Mouse (Mus musculus) B cell, adult 2 months (primary cell): ENCODE measurements around the gene Ascl1.

Experiments
- DNase-seq, 2 experiments: peaks; one replicate each; pipeline ENCODE4 v3.0.0; 2022

Ascl1 gene

GRCm38 (mm10) chr10:87493576-87493975 is at the start of gene Ascl1:
Gene Ascl1 (minus strand): TSS chr10:87493660.
- DNase-seq: no peak

DNA sequence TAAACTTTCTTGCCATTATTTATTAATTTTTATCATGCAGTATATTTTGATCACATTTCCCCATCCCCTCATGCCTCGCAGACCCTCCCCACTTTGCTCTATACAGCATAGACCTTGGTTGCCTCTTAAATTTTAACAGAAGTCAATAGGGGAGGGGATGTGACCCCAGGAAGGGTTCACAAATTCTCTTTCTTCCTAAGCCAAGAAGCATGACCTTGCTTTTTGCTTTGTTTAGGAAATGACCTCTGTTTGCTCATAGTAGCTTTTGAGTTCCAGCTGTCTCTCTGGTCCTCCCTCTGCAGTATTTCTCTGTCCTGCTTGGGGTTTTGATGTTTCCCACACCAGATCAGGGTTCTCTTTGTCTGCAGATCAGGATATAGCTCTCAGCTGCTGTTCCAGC is 40.7 kb upstream of the Ascl1 start:
- no peak for DNase-seq

DNA sequence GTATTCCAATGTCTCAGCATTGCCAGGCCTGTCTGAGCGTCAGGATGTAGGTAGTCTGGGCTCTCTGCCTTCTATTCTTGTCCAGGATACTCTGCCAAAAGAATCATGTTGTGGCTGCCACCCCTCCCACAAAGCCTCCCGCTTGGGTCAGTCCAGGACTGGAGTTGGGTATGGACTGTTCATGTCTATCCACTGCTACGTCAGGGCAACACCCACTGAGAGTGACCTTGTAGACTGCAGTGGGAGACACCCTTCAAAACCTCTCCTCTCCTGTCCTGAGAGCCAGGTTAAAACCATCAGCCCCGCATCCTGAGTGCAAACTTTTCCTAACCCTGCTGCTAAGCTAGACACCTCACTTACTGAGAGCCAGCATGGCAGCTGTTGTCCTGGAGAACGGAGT is 28.2 kb upstream of the Ascl1 start, which contains the start of gene Pah:
Gene Pah, plus strand, starts transcription at position 150 of the 400 bp plus-strand sequence.
- no peak for DNase-seq

DNA sequence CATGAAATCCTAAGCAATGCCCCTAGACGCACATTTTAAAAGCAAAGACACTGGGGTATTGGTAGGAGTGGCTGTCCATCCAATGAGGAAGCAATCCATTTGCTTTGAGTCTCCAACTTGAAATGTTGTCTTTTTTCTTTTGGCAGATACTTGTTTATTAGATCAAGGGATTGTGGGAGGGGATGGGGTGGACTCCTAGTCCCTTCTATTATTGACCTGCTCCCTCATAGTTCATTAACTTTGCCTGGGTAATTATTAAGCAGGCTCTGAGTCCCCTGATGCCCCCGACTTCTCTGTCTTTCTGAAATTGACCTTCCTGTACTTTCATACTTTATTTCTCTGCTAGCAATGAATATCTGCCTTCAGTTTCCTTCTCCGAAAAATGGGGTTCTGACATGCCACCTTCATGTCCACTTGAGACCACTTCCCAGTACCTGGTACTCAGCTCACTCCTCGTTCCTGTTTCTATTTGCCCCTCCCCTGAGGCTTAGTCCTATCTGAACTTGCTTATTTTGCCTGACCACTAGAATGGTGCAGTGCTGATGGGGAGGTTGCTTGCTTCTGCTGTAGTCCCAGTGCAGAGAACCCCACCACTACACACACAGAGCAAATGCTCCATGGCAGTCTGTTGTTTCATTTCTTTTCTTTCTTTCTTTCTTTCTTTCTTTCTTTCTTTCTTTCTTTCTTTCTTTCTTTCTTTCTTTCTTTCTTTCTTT is 27.1 kb upstream of the Ascl1 start:
- DNase-seq: no peak

DNA sequence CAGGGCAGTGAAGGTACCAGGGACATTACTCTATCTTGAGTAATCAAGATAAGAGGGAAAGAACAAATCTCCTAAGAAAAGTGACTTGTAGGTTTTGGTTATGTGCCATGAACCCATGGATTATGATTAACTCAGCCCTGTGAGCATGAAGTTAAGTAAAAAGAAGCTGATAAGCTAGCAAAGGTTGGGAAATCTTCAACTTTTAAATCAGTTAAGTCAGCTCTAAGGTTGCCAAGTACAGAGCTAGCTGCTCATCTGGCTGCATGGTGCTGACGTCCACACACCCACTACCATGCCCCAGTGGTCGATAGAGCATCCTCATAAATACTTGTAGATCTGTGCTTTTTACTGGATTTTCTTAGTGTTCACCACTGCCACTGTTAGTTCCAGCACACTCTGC is 25.1 kb upstream of the Ascl1 start:
- no peak for DNase-seq

- DNase-seq: no peak
Observed at GRCm38 (mm10) chr10:87513052-87513451, 19.6 kb upstream of the Ascl1 start.

DNA sequence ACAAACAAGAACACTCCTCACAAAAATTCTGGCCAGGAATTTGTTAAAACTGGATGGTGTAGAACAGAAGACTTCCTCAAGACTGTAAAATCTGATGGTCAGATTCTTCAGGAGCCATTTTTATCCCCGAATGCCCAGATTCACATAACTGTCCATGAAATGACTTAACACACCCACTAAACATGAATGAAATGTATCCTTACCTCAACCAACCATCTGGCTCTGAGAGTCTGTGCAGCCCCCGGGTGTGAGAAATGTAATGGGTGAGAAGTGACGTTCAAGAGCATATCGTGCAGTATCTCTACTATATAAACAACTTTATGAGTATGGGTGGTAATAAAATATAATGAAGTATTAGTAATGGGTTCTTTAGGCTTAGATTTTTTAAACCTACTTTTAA is 15.1 kb upstream of the Ascl1 start:
- no peak for DNase-seq

GRCm38 (mm10) chr10:87503946-87504345 is 10.5 kb upstream of the Ascl1 start:
- DNase-seq: peak; percentile 67

DNA sequence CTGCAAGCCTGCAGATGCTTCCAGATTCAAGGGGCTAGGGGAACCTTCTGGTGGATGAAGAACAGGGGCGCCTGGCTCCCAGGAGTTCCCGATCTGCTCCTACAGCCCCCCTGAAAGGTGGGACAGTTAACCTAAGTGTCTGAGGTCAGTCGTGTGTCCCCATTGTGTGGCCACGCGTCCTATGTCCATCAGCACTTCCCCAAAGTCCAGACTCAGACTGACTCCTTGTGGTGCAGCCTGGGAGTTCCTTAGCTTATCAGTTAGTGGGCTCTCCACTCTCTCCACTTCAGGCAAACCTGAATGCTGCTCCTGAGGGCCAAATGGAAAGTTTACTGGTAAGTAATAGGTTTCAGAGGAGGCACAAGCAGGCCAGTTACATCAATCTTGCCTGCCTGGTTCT is 8.8 kb upstream of the Ascl1 start:
- no peak for DNase-seq

- DNase-seq: no peak
Observed at GRCm38 (mm10) chr10:87501659-87502042, 8.2 kb upstream of the Ascl1 start.

DNA sequence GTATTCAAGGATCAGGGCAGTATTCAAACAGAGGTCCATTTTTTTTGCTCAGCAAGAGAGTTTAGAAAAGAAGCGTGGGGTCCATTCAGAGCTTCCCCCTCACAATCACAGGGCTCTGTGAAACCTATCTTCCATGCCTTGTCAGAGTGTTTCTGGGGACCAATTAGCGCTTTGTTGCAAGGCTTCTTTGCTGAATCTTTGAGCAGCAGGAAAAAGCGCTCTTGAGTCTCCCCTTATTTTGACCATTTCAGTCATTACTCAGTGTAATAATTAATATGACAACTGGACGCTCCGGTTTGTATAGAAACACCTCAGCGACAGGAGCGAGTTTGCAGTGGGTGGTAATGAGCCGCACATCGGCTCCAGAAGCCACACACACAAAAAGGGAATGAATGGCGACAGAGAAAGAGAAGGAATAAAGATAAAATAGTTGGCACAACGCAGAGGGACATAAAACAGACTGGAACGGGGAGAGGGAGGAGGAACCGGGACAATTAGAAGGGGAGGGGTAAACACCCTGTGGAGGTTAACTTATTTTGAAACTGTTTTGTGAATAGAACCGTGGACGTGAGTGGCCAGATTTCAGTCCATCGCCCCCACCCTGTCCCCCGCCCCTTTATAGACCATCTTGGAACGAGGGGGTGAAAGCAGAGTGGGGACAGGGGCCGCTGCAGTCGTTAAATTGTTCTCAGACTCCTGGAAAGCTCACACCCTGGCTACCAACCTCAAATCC is 7.6 kb upstream of the Ascl1 start:
- DNase-seq: no peak

- DNase-seq: no peak
Observed at GRCm38 (mm10) chr10:87497056-87497455, 3.6 kb upstream of the Ascl1 start.

GRCm38 (mm10) chr10:87494596-87494995 is 1.1 kb upstream of the Ascl1 start:
- no peak for DNase-seq

DNA sequence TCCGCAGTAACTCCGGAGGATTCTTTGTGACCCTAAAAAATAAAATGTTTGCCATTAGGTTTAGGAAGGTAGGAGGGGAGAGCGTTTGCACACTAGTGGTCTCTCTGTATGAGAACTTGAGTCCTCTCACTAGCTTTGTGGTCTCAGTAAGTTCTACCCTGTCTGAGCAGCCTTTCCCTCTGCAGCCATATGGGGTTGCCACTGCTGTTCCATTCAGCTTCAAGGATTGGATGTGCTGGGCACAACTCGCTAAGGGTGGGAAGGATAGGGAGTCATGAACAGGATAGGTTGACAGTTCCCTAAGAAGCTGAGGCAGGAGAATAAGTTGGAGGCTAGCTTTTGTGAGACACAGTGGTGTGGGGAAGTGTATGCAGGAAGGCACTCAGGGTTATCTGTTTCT is 716 bp upstream of the Ascl1 start:
- DNase-seq: no peak

DNA sequence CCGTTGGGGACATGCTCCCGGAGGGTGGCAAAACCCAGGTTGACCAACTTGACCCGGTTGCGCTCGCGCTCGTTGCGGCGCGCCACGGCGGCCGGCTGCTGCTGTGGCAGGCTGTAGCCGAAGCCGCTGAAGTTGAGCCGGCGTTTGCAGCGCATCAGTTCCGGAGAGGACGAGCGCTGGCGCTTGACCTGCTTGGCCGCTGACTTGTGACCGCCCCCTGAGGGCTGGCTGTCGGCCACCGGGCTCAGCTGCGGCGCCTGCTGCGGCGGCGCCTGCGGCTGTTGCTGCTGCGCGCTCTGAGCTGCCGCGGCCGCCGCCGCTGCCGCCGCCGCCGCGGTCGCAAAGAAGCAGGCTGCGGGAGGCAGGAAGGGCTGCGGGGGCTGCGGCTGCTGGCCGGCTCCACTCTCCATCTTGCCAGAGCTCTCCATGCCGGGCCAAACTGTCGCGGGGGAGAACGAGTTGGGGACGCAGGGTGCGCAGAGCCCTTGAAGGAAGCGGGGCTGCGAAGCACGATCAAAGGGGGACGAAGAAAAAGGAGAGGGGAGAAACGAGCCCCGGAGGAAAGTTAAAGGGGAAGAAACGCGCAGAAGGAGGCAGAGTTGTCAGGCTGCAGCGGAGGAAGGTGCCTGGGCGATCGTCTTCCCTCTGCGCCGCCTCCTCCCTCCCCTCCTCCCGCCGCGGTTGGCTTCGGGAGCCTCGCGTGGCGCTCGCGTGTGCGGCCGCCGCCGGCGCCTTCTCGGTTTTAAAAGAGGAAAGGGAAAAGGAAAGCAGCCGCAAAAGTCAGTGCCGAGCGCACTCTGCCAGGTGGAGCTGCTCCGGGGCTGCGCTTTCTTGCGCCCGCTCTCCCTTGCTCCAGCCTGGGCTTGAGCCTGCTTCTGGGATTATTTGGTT is 554 bp downstream of the Ascl1 start:
- no peak for DNase-seq

GRCm38 (mm10) chr10:87492332-87492660 is 1.2 kb downstream of the Ascl1 start:
- no peak for DNase-seq

GRCm38 (mm10) chr10:87491485-87492040 is 1.9 kb downstream of the Ascl1 start:
- no peak for DNase-seq

DNA sequence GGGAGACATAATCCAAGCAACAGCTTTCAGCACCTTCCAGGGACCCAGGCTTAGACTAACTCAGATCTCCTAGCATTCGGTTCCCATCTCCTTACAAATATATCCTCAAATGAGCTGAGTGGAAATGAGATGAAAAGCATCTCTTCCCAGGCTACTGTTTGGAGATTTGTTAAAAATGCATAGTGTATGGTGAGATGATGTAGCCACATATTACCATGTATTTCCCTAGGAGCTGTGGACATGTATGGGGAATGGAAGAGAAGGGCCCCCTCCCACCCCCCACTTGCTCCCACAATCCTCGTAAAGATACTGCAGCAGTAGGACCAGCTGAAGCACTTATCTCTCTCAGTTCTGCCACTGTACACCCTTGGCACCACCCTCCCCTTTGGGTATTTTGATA is 3.1 kb downstream of the Ascl1 start:
- DNase-seq: no peak

DNA sequence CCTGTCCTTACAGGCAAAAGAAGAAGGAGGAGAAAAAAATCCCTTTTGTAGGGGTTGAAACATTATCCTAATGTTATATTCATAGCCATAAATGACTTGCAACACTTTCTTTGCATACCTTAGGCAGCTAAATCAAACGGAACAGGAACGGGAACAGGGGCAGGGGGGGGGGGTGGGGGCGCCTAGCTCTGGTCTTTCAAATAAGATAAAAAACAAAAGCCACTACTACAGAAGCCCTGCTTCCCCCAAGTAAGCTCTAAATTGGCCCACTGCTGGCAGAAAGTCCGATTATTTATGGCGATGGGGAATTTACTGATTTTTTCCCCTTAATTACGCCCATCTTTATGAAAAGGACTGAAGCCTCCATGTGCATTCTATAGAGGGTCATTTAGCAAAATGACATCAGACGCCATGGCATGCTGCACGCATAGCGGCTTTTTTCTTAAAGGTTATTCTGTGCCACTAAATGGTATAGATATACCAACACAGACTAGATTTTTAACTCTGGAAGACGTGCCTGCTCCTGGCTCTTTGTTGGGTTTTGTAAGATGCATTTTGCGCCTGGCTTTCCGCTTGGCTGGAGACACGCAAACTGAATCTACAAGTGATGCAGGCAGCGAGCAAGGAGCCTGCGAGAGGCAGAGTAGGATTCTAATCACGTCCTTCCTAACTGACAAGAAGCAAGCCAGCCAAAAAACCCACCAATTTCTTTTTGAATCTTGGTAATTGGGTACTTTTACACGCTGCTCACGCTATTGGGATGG is 4.0 kb downstream of the Ascl1 start:
- no peak for DNase-seq

GRCm38 (mm10) chr10:87488429-87489145 is 4.9 kb downstream of the Ascl1 start:
- DNase-seq: no peak

- no peak for DNase-seq
Observed at GRCm38 (mm10) chr10:87485721-87486620, 7.5 kb downstream of the Ascl1 start.
